Mouse (Mus musculus): ENCODE measurements around the gene Gm2022.
"Not testable (repeated sequence)": the region's sequence is repeated elsewhere in the genome, so short reads cannot be mapped to it uniquely, and the experiment has no call there.

The Gm2022 gene

GRCm38 (mm10) chr12:87895070-87895469 is at the start of gene Gm2022:
TSS of gene Gm2022 (plus strand) at chr12:87895370.
- DNase-seq (ENCODE audit: low spot score in 2 of 2), result not testable (repeated sequence)

GRCm38 (mm10) chr12:87850657-87851056 is 44.5 kb upstream of the Gm2022 start:
- not testable (repeated sequence) for DNase-seq (ENCODE audit: low spot score in 2 of 2)

DNA sequence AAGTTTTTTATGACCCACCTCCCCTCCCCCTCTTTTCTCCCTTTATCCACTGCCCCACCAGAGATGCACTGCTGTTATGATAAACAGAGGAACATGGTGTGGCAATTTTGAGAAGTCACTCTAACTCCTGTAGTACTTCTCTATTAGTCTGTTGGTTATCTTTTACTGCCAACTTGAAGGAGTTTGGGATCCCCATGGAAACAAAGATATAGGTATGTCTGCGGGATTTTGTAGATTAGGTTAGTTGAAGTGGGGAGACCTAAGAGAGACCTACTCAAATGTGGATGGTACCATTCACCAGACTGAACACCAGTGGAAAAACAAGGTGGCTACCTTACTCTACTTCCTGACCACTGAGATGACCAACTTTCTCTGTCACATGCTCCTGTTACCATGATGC is 39.1 kb upstream of the Gm2022 start:
- not testable (repeated sequence) for DNase-seq (ENCODE audit: low spot score in 2 of 2)

- not testable (repeated sequence) for DNase-seq (ENCODE audit: low spot score in 2 of 2)
Observed at GRCm38 (mm10) chr12:87861740-87862692, 33.2 kb upstream of the Gm2022 start.

DNA sequence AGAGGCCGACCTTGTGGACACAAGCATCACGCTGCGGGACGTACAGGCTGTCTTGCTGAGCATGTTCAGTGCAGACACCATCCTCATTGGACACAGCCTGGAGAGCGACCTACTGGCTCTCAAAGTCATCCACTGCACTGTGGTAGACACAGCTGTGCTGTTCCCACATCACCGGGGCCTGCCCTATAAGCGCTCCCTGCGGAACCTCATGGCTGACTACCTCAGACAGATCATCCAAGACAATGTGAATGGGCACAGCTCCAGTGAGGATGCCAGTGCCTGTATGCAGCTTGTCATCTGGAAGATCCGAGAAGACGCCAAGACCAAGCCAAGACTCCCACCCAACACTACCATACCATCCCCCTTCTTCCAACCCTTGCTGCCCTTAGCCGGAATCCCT is 31.5 kb upstream of the Gm2022 start:
- DNase-seq (ENCODE audit: low spot score in 2 of 2), result not testable (repeated sequence)

GRCm38 (mm10) chr12:87864048-87864447 is 31.1 kb upstream of the Gm2022 start:
- DNase-seq (ENCODE audit: low spot score in 2 of 2), result not testable (repeated sequence)

DNA sequence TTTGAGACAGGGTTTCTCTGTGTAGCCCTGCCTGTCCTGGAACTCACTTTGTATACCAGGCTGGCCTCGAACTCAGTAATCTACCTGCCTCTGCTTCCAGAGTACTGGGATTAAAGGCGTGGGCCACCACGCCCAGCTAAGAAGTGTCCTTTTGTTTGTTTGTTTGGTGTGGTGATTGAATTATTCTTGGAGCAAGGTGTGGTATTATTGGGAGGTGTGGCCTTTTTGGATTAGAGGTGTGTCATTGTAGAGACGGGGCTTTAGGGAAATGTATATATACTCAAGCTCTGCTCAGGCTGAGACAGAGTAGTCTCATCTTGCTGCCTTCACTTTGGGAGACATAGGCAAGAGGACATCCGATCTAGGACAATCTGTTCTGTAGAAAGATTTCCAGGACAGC is 21.4 kb upstream of the Gm2022 start, which contains the start of gene Gm2016:
Gm2016 (plus strand) TSS at position 301 of the 400 bp plus-strand sequence.
- not testable (repeated sequence) for DNase-seq (ENCODE audit: low spot score in 2 of 2)

DNA sequence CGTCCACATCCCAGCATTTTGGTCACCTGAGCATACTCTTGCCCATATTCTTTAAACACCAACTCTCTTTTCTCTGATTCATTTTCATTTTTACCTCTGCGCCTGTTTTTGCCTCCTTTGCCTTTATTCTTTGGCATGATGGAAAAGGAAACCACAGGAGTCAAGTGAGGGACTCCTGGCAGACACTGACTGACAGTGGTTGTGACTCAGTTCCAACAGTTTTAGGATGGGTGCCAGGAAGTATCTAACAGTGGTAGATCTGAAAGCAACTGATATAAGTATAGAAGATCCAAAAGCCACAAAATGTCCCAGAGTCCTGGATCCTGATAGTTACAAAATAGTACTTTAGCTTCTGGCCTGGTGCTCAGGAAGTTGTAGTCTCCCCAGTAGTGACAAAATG is 24.6 kb downstream of the Gm2022 start, which contains the start of gene Gm2035:
Gm2035 (minus strand) TSS at position 137 of the 400 bp plus-strand sequence.
- DNase-seq (ENCODE audit: low spot score in 2 of 2), result not testable (repeated sequence)

Data from frontal cortex, postnatal 14 days (tissue).